Mouse (Mus musculus): ENCODE measurements around the gene Aqp9.

The Aqp9 gene

GRCm38 (mm10) chr9:71173533-71173932, 5.1 kb upstream of the Aqp9 start:
- in situ Hi-C loops (cut with MboI; ENCODE audit: low sequenced_read_pairs), result no loop called here

DNA sequence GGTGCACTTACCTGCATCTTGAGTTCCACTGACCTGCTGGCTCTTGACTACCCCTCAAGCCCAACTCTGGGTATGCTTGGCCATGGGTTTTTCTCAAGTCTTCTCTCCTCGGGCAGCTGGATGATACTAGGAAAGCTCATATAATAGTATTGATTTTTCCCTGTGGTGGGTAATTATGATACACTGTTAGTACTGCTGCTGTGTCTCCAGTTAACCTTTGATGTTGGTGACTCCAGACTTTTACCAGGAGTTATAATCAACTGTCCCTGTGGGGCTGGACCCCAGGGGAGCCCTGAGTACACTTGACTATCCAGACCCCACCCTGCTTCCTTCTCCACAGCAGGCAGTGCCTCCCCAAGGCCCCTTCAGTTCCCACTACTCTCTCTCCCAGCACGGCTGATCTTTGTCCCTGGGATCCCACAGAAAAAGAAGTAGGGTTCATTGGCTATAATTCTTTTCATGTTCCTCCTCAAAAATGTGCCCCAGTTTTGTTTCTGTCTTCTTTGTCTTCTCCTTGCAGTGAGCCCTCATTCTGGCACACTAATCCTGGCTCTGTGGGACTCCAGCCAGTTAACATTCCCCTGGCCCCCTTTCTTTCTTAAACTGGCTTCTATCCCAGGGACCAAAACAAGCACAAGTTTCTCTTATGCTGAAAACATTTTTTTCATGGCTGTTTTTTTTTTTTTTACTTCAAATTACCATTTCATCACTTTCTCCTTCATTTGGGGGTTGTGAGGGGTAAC, 838 bp downstream of the Aqp9 start:
- in situ Hi-C loops (cut with MboI; ENCODE audit: low sequenced_read_pairs), result no loop called here

DNA sequence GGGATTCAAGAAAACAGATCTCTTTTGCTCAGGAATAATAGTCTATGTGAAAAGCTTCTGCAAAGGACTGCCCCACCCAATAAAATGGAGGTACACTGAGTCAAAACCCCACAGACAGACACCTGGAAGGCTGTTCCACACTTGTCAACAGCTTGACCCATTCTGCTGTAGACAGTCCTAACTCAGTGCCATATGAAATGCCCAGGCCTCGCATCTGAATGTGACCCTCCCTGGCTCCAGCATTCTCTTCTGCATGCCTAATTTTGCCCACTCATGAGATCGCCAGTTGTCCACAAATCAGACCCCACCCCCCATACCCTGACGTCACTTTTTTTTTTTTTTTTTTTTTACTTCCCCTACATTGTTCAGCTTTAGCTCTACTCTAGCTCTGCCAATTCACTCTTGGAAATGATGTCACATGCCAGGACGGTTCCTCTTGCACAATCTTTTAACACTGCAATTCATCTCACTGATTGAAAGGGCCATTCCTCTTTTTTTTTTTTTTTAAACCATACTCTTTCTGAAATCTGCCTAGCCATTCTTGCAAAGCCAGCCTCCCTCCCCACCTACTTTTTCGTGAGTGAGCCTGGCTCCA, 1.5 kb downstream of the Aqp9 start:
- in situ Hi-C loops (cut with MboI; ENCODE audit: low sequenced_read_pairs), result no loop called here

DNA sequence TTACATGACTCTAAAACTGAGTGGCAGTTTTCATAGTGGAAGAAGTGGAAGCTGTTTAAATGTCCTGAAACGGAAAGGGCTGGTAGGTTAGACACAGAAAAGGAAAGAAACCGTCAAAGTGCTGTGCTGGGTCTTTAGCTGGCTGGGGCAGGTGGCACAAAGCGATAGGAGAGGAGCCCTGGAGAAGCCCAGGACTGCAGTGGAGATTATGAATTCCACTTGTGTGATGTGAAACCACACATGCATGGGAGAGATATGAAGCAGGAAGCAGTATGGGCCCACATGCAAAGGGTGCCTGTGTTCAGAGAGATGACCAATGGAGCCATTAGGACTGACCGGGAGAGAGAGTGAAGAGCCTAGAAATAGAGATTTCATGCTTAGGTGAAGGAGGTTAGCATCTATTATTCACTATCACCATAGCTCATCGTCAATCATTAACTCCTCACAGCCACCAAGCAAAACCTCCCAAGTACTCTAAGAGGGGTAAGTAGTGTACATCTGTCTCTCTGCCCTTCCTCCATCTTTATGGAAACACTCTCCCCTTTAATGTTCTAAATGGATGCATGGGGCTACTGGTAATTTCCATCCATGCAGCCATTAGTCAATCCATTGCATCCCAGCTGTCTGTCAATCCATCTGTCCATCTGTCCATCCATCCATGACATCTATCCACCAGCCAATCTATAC, 2.3 kb downstream of the Aqp9 start:
- in situ Hi-C loops (cut with MboI; ENCODE audit: low sequenced_read_pairs), result no loop called here

DNA sequence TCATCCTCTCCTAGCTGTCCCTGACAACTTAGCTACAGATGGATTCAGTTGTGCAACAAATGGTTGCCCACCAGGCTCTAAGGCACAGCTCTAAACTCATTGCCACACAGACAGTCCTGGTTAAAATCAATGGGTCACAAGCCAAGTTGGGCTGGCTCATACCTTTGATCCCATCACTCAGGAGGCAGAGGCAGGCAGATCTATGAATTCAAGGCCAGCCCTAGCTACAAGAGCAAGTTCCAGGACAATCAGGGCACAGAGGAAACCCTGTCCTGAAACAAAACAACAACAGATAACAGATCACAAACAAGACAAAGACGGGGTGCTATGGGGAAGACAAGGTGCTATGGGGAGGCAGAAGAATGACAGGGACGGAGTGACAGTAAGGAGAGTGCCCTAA, 3.0 kb downstream of the Aqp9 start:
- in situ Hi-C loops (cut with MboI; ENCODE audit: low sequenced_read_pairs), result no loop called here

GRCm38 (mm10) chr9:71165061-71165460, 3.4 kb downstream of the Aqp9 start:
- in situ Hi-C loops (cut with MboI; ENCODE audit: low sequenced_read_pairs), result no loop called here

- in situ Hi-C loops (cut with MboI; ENCODE audit: low sequenced_read_pairs), result no loop called here
Measured at GRCm38 (mm10) chr9:71164353-71164752, 4.1 kb downstream of the Aqp9 start.

DNA sequence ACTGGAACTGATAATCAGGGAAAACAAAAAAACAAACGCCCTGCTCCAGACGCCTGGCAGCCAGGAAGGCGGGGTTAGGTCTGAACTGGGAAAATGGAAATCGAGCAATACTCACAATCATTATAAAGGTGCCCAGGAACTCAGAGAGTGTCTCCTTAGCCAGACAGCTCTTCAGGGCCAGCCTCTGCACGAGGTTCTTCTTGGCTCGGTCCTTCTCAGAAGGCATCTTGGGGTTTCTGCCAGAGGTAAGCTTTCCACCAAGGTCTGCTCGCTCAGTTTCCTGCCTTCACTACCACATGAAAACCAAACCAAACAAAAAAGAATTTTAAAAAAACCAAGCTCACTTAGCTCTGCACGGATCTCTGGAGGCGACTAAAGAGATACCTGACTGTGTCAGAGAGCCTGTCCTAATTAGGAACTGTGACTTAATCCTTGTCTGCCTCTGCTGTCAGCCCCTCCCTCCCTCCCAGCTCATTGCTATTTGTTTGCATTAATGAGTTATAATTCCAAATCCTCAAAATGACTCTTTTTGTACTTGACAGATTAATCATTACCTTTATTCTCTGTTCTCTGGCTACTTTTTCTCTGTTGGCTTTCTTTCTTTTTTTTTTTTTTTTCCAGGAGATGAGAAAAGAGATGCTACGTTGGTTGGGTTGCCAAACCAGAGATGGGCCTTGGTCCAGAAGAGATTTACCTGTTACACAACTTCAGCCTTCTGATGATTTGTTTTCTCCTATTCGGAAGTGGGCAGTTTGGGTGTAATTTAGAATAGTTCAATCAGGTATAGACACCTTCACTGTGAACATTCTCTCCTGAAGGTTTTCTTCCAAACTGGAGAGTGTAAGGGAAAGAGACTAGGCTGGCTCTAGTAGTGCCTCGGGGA, 5.4 kb downstream of the Aqp9 start:
- in situ Hi-C loops (cut with MboI; ENCODE audit: low sequenced_read_pairs), result no loop called here

DNA sequence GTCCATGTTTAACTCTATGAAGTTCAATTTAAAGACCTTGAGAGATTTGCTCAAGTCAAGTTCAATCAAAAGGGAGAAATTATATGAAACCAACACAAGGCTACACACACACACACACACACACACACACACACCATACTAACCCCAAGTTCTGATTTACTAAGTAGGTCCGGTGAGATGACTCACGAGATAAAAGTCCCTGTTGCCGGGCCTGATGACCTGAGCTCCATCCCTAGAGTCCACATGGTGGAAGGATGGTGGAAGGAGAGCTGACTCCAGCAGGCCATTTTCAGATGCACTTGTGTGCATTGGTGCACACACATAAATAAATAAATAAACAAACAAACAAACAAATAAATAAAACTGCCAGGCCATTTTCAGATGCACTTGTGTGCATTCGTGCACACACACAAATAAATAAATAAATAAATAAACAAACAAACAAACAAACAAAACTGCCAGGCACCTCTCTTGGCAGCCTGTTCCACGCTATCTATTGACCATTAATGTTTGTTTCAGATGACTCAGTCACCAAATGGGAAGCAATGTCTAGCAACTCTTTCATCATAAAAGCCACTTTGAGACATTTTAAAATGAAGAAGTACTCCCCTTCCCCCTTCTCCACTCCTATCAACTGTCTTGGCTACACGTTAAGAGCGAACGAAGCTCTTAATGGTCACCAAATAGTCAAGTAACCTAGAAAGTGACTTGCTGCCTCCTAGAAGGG, 6.2 kb downstream of the Aqp9 start:
- in situ Hi-C loops (cut with MboI; ENCODE audit: low sequenced_read_pairs), result no loop called here

DNA sequence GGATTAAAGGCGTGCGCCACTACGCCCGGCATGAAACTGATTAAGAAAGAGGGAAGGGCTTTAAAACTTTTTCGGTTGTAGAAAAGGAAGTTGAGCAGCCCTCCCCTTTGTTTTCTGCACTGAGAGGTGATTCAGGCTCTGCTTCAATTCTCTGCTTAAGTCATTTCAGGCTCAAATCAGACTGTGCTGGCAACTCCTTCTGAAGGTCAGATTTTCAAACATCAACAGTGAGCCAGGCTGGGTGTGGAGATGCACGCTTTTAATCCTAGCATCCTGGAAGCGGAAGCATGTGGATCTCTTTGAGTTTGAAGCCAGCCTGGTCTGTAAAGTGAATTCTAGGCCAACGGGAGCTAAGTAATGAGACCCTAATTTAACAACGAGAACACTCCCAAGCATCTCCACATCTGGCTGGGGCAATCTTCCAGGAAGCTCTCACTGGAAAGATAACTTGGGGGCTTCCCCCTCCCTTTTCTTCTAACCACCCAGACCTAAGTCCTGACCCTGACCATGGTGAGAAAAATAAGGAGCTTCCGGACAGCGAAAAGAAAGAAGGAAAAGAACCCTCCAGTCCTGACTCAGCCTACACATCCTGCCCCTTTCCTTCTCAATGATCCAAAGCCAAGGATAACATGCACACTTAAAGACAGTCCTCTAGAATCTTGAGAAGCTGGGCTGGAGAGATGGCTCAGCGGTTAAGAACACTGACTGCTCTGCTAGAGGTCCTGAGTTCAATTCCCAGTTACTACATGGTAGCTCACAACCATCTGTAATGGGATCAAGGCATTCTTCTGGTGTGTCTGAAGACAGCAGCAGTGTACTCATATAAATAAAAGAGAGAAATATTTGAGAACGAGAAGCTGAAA, 7.4 kb downstream of the Aqp9 start:
- in situ Hi-C loops (cut with MboI; ENCODE audit: low sequenced_read_pairs), result no loop called here

DNA sequence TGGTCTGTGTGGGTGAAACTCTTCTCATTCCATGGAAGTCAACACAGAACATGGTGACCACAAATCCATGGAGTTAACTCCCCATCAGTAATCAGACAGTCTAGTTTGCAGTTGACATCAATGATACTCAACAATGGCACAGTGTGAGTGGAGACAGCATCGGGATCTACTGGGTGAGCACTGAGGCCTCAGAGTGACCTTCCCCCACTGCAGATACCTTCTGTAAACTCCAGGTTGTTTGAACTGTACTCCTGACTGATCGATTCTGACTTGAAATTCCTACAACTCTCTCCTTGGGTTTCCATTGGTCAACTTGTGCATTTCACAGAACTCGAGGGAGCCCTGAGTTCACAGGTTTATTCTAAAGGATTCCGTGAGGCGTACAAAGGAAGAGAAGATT, 8.8 kb downstream of the Aqp9 start:
- in situ Hi-C loops (cut with MboI; ENCODE audit: low sequenced_read_pairs), result no loop called here

DNA sequence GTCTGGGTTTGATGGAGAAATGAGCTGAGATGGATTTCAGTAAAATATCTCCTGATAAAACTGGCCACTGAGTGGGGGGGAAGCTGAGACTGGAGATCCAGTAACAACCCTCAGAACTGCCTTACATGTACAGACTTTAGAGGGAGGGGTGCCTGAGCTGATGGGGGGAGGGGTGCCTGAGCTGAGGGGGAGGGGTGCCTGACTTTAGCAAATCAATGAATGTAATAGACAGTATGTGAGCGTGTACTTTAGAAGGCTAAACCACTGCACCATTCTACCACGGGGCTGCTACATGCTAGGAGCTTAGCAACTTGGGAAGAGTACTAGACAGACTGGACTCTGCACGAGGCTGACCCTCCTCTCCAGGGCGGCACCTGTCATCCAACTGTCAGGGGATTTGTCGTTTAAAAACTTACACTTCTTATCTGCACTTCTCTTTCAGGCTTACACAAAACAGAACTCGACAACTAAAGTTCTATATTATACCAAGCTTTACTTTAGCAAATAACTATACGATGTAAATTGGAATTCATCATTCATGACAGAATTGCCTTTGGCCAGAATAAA, 9.3 kb downstream of the Aqp9 start:
- in situ Hi-C loops (cut with MboI; ENCODE audit: low sequenced_read_pairs), result no loop called here

DNA sequence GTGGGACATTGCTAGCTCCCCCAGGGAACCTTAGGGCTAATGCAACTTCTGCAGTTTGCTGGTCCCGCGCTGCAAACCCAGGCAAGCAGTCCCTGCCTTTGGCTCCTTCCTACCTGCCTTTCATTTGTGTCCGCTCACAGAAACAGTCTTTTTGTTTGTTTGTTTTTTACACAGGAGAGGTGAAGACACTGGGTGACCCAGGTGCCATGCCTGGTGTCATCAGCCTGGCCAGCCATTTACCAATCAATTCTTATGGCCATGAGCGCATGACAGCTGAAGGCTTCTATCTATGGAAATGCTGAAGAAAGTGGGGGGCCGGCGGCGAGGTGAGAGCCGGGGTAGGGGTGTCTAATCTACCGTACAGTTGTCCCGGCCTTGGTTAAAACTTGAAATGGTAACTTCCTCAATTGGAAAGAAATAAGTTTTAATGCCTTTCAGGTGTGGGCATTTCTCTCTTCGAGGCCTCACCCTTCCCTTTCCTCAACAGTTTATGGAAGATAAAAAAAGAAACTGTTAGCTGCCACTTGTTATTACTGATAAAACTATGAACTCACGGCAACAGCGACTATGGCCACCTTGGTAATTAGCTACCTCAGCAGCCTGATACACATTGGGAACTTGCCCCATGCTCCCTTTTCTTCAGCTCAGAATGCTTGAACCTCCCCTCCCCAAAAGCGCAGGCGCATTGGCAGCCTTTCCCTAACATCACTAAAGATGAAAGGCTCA, 10.4 kb downstream of the Aqp9 start:
- in situ Hi-C loops (cut with MboI; ENCODE audit: low sequenced_read_pairs), result no loop called here

DNA sequence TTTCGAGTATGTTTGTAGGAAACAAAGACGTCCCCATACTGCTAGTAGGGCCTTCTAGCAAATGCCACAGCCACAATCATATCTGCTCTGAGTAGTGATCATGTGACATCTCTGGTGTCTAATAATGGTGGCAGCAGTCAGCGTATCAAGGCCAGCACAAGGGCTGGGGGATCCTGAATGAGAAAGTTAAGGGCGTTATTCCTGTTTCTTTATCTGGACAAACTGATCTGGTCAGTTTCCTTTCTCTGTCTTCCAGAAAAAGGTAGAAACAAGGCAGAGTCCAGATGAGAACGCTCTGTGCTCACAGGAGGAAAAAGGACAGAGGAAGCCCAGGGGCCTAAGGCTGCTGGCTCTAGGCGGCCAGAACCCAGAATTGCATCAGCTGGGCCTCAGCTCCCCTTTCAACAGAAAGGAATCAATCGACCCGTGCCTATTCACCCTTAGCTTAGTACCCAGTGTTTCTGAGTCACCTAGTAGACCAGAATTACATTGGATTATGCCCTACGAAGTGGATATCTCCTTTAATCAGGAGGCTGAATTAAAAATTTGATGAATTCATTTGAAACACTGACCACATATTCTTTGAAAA, 11.9 kb downstream of the Aqp9 start:
- in situ Hi-C loops (cut with MboI; ENCODE audit: low sequenced_read_pairs), result no loop called here

DNA sequence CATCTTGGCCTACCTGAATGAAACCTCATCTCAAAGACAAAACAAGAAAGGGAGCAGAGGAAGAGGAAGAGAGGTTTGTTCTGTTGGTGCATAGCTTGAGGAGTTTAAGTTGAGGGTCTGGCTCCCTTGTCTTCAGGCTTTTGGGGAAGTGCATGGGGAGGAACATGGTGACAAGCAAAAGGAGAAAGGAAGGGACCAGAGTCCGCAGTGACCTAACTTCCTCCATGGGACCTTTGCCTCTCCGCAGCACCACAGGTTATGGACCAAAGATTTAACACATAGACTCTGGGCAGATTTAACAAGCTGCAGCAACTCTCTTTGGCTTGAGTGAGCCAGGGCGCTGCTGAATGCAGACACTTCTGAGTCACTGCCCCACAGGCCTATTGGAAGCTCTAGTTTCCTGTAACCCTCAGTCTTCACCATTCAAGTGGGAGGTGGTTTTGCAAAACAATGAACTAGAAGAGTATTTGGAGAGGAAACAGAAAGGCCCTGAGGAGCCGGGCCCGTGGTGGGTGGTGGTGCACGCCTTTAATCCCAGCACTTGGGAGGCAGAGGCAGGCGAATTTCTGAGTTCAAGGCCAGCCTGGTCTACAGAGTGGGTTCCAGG, 13.0 kb downstream of the Aqp9 start:
- in situ Hi-C loops (cut with MboI; ENCODE audit: low sequenced_read_pairs), result no loop called here

- in situ Hi-C loops (cut with MboI; ENCODE audit: low sequenced_read_pairs), result no loop called here
Measured at GRCm38 (mm10) chr9:71151386-71151785, 17.1 kb downstream of the Aqp9 start.

DNA sequence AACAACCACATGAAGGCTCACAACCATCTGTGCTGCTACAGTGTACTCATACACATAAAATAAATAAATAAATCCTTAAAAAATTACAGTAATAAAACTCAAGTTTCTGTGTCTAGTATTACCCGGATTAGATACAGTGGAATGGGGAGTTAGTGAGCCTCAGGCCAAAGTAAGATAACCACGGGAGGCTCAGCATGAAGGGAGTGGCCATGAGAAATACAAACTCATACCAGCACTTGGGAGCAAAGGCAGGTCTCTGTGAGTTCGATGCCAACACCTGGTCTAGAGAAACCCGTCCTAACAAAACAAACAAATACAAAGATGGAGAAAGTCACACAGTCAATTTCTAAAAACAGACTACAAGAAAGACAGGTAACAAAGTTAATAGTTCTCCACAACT, 18.3 kb downstream of the Aqp9 start:
- in situ Hi-C loops (cut with MboI; ENCODE audit: low sequenced_read_pairs), result no loop called here

DNA sequence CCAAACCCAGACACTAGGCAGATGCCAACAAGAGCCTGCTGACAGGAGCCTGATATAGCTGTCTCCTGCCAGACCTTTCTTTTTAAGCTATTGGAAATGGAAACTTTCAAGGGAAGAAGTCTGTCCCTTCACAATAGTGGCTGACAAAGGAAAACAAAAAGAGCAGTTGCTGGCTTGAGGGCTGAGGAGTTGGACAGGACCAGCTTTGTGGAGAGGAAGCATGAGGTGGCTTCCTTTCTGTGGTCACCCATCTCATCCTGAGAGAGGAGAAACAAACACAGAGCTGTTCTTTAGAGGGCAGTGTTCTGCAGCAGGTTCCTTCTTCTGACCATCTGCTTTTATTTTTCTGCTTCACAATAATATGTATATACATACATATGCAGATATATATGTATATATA, 19.6 kb downstream of the Aqp9 start:
- in situ Hi-C loops (cut with MboI; ENCODE audit: low sequenced_read_pairs), result no loop called here
